Mouse (Mus musculus) 3T3-L1 (cell line): Measurements from ENCODE around the gene Zfp57.
A peak's percentile ranks its signal among the peaks of the same experiment; 100 is the strongest.

Experiments
- DNase-seq: peaks from one replicate; pipeline ENCODE4 v3.0.0-alpha.2; 2015; ENCODE audit warnings: low read depth, low spot score

Gene Zfp57

GRCm38 (mm10) chr17:36995448-36995847 lies 5.5 kb upstream of the Zfp57 start:
- no peak for DNase-seq

GRCm38 (mm10) chr17:36997033-36997735 lies 3.8 kb upstream of the Zfp57 start:
- peak; percentile 95 for DNase-seq

GRCm38 (mm10) chr17:36998477-36998876 lies 2.5 kb upstream of the Zfp57 start:
- DNase-seq = no peak

DNA sequence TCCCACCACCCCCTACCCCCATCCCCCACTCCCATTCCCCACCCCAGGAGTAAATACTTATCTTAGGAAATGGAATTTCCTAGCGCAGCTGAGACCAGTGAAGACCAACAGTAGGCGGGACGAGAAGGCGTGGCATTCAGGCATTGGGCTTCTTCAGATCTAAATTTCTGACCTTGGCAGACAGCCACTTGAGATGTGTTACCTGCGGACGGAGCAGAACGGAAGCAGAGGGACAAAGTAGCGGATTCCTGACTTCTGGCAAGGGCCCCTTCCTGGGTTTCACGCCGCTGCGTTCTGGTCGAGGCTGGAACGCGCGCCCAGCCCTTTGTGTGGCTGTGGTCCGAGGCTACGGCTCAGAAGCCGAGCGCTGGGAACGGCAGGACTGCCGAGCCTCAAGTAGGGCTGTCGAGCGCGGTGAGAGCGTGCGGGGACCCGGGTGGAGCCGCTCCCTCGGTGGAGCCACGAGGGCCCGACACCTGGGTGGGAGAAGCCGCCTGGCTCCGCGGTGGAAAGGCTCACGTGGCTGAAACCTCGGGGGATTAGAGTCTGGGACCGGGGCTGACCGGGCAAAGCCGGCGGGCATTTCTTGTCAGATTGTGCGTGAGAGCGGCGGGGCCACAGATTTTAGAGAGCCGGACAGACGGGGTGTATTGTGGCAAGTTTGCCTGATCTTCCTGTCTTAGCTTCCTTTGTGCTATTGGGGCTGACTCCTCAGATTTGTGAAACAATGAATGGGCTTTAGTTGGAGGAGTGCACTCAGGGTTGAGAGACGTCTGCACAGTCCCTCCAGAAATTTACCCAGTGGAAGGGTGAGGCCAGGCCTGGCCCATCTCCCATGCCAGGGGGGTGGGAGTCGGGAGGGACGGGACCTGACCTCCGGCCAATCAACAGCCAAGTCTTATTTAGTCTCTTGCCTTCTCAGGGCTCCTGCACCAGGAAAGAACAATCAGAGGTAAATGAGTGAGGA lies 1.7 kb downstream of the Zfp57 start:
- peak; percentile 93 for DNase-seq

- no peak for DNase-seq
Measured at GRCm38 (mm10) chr17:37003366-37003765, 2.4 kb downstream of the Zfp57 start.

GRCm38 (mm10) chr17:37008161-37008560 lies 7.2 kb downstream of the Zfp57 start:
- DNase-seq = no peak

GRCm38 (mm10) chr17:37009460-37010042 lies 8.6 kb downstream of the Zfp57 start:
- no peak for DNase-seq

DNA sequence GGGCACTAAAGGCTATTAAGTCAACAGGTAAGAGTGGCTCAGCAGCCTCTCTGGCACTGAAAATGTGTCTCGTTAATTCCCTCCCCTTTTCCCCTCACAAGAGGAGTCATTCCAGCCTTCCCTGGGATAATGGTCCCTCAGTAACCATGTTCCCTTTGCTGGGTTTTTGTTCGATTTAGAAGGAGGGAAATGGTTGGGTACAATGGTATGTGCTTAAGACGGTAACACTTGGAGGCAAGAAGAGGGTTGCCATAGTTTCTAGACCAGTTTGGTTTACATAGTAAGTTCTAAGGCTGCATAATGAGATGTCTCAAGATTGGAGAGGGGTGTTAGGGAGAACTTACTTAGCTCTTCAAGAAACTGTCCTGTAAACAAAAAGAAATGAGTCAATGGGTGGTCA lies 10.8 kb downstream of the Zfp57 start:
- DNase-seq = no peak

DNA sequence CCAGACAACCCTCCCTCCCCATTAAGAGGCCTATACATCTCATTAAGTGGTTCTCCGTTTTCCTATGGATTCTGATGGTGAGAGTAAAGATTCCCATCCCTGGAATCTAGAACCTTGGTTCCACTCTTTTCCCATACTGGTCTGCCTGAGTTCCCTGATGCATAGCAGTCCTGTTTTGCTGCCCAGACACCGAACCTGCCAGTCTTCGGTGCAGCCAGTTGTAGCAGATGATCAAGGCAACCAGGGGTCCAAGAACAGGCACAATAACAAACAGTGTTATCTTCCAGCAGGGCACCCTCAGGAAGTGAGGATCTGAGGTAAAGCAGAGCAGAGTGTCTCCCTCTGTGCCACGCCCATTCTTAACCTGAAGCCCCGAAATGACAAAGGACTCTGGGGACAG lies 11.2 kb downstream of the Zfp57 start:
- DNase-seq = no peak

- DNase-seq = no peak
Measured at GRCm38 (mm10) chr17:37016333-37016732, 15.4 kb downstream of the Zfp57 start.

DNA sequence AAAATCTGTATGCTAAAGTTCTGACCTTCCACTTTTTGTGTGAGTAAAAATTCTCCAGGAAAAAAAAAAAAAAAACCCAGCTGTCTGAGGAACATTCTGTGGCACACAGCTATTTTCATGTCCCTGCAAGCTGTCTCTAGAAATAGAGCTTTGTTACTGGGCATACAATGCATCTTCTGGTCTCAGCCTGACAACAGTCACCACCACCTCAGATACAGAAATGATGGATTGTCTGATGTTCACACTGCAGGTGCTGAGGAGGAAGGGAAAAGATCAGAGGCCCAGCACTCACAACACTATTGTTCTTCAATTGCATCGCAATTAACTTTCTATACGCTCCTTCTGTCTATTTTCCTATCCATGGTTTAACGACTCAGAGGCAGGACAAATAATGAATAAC lies 17.4 kb downstream of the Zfp57 start:
- DNase-seq = no peak

DNA sequence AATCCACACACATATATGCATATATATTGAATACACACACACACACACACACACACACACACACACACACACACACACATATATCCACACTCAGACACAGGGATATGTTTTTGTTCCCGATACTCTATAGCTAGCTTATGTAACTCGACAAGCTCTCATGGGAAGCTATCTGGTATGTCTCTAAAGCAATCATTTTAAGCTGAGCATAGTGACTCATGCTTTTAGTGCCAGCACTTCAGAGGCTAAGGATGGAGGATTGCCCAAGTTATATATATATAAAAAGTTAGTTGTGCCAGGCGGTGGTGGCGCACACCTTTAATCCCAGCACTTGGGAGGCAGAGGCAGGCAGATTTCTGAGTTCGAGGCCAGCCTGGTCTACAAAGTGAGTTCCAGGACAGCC lies 18.3 kb downstream of the Zfp57 start:
- peak; percentile 49 for DNase-seq

GRCm38 (mm10) chr17:37022628-37023576 lies 21.9 kb downstream of the Zfp57 start, which contains the start of gene Mog:
Mog (minus strand) TSS chr17:37023398.
- no peak for DNase-seq

GRCm38 (mm10) chr17:37026425-37026824 lies 25.5 kb downstream of the Zfp57 start:
- DNase-seq = no peak

- no peak for DNase-seq
Measured at GRCm38 (mm10) chr17:37027486-37027885, 26.5 kb downstream of the Zfp57 start.

DNA sequence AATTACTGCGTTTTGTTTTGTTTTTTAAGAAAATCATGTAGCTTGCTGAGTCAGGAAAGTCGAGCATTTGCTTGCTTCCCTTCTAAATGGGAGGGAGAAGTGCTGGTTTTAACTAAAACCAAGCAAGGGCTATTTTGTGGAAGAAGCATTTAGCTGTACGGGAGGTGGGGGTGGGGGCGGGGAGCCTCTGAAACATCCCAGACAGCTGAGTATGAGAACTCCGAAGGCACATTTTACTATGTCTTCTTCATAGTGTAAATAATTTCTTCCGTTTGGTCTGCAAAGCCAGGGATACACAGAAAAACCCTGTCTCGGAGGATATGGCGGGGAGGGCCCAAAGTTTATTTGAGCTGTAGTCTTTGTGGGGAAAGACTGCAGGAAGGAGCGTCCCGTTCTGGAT lies 27.2 kb downstream of the Zfp57 start:
- no peak for DNase-seq

- peak; percentile 99 for DNase-seq
Measured at GRCm38 (mm10) chr17:37028683-37029120, 27.7 kb downstream of the Zfp57 start.

DNA sequence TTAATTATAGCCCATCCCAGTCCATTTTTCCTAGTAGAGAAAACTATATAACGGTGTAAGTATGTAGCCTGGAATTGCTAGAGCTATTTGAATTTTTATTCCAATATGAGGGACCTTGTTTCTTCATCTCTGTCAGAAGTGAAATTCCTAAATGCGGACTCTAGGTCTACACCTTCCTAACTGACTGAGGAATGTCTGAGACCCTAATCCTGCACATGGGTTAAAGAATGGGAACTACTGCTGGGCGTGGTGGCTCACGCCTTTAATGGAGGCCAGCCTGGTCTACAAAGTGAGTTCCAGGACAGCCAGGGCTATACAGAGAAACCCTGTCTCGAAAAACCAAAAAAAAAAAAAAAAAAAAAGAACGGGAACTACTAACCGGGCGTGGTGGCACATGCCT lies 28.2 kb downstream of the Zfp57 start:
- DNase-seq = no peak

DNA sequence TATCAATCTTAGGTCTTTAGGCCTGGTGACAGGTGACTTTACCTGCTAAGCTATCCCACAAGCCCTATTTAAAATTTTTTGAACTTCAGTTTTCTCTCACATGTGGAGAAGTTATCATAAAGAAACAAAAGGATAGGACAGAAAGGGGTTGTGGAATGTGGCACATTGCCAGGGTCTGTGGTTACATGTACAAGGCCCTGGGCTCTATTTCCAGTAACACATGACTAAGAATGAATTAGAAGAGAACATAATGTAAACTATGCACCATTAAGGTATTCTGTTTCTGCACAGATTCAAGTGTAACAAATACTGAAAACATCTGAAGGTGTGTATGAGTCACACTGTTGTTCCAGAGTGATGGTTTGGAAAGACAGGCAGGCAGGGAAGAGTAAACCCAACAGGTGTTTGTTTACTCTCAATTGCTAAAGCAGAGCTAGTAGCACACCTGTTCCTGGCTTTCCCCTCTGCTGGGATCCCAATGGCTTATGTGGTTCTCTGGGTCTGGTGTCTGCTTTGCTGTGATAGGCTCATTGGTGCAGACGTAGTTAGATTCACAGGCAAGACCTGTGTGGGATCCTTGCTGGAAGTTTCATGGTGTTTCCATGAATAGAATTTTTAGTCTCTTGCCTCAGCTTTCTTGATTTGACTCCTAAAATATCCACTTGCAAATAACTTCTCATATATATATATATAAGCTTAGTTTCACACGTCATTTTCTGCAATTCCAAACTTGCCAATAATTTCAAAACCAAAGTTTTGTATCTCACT lies 38.3 kb downstream of the Zfp57 start:
- DNase-seq = peak; percentile 45

GRCm38 (mm10) chr17:37044651-37045244 lies 43.8 kb downstream of the Zfp57 start:
- DNase-seq = peak; percentile 38
